Mouse (Mus musculus) lung, embryonic 15.5 days (tissue): Measurements from ENCODE around the gene Cuedc1. TPM values are rescaled to one million over a fixed set of nuclear protein-coding genes. Genes with fewer than 3 reads are reported as not detected.

Source experiments
- ATAC-seq: fragments of 200-750 bp; cut with Nextera tagmentation; 2 replicates; pipeline ENCODE4 v1.8.0; 2017; ENCODE audit warnings: moderate number of reproducible peaks, borderline replicate concordance; ENCODE audit not compliant: low FRiP score, low TSS enrichment; ENCODE audit errors: extremely low read depth
- H3K27ac ChIP-seq: fragments of 300-500 bp; sonication (generic); 2 replicates; pipeline ENCODE4 v1.5.1; 2015; ENCODE audit warnings: moderate library complexity, mild to moderate bottlenecking, inconsistent platforms
- H3K27me3 ChIP-seq: fragments of 300-500 bp; sonication (generic); 2 replicates; pipeline ENCODE4 v1.6.1; 2015; ENCODE audit warnings: inconsistent platforms
- H3K36me3 ChIP-seq: fragments of 300-500 bp; sonication (generic); 2 replicates; pipeline ENCODE4 v1.6.1; 2015; ENCODE audit warnings: inconsistent platforms
- H3K4me1 ChIP-seq: fragments of 300-500 bp; sonication (generic); 2 replicates; pipeline ENCODE4 v1.6.1; 2015; ENCODE audit warnings: inconsistent platforms
- H3K4me2 ChIP-seq: fragments of 300-500 bp; sonication (generic); 2 replicates; pipeline ENCODE4 v1.6.1; 2015; ENCODE audit warnings: inconsistent platforms, mild to moderate bottlenecking, moderate library complexity
- H3K4me3 ChIP-seq: fragments of 300-500 bp; sonication (generic); 2 replicates; pipeline ENCODE4 v1.5.1; 2015; ENCODE audit warnings: mild to moderate bottlenecking, inconsistent platforms
- H3K9ac ChIP-seq: fragments of 300-500 bp; sonication (generic); 2 replicates; pipeline ENCODE4 v1.6.1; 2015; ENCODE audit warnings: inconsistent platforms
- H3K9me3 ChIP-seq: fragments of 300-500 bp; sonication (generic); 2 replicates; pipeline ENCODE4 v1.6.1; 2016; ENCODE audit warnings: inconsistent platforms
- WGBS: fragments of 180-500 bp; shearing (Covaris S2); methylation state at CpG from one replicate; pipeline ENCODE4 v1.1.7; 2015; 5-methylcytosine and 5-hydroxymethylcytosine counted together
- polyA plus RNA-seq: library from polyadenylated mRNA; unstranded; fragments of >200 nt; fragmentation: Nextera tagmentation; extraction: Ambion mirVana; gene quantifications from 2 replicates; pipeline ENCODE4 v1.2.1, GENCODE M21; 2015

Cuedc1 gene
- polyA plus RNA-seq, 1 experiment from 2014 or later: 19.7 TPM

DNA sequence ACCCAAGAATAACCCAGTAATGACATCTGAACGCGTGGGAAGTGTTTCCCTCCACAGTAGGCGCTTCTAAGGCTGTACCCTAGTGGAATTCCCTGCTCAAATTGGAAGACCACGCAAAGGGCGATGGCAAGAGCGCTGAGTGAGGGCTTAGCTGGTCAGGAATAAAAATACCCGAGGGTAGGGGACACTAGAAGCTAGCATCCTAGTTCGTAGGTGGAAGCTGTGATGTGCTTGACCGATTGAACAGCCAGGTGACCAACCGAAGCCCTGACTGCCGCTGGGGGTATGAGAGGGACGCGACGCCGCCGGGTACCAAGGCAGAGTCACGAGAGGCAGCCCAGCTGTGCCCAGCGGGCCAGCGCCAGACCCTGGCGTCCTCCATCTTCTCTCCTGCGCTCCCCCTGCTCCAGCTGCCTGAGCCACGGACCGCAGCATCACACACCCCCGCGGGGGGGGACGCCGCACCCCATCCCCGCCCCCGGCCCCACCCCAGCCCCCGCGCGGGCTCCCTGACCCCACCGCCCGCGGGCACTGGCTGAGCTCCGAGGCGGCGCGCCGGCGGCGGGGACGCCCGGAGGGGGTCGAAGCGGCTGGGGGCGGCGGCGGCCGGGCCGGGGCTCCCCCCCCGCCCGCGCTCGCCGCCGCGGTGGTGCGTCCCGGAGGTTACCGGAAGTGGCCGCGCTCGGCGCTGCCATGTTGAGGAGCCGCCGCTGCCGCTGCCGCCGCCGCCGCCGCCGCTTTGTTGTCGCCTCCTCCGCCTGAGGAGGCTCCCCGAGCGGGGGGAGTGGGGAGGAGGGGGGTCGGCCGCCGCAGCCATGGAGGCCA is 30.1 kb upstream of the Cuedc1 start, which contains the start of gene Vezf1:
Gene Vezf1 (plus strand): TSS at position 694 of the 825 bp plus-strand sequence.
- peak; percentile 85 for ATAC-seq
- 1% methylated on average over 38 of the region's 81 CpGs for WGBS
- Histone ChIP-seq H3K9me3 (no peaks in the 10 kb centered on the region), H3K27me3 (no peaks in the 10 kb centered on the region), H3K4me2 (peak within 1 kb of the TSS; percentile 87), H3K4me1 (peaks cover 35% of the 10 kb centered on the region), H3K36me3 (no peaks in the 10 kb centered on the region), H3K27ac (peak within 1 kb of the TSS; percentile 99), H3K9ac (peak within 1 kb of the TSS; percentile 96), H3K4me3 (peak within 1 kb of the TSS; percentile 98)

DNA sequence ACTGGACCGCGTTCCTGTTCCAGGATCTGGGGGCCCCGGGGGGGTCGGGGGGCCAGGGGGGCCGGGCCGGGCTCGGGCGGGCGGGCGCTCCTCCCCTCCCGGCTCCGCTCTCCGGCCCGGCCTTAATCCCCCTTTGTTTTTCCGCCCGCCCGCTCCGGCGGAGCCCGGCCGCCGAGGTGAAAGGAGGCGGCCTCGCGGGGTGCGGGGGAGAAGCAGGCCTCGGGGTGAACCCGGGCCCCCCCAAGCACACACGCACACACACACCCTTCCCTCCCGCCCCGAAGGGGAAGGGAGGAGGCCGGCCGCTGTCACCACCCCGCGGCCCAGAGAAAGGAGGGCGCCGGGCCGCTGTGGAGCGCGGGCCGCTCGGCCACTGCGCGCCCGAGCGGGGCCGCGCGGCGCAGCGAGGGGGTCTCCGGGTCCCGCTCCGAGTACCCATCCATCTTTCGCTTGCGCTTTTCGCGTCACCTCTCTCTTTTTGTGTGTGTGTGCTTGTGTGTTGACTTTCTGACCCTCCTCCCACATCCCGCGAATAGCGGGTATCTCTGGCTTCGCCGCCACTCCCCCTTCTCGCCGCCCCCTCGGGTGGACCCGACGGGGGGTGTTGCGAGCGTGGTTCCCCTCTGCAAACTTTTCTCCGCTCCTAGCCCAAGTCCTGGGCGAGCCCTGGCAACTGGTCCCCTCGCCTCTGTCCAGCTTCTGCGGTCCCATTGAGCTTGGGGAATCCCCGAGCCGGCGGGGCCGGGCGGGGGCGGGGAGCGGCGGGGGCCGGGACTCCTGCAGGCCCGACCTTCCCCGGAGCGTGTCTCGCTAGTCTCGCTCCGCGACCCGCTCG is 29.2 kb upstream of the Cuedc1 start:
- peak; percentile 87 for ATAC-seq
- Histone ChIP-seq H3K27me3 (no peaks in the 10 kb centered on the region), H3K9me3 (no peaks in the 10 kb centered on the region), H3K4me3 (peak overlapping the region; percentile 98), H3K4me1 (peaks cover 37% of the 10 kb centered on the region), H3K4me2 (peak overlapping the region; percentile 87), H3K27ac (peak overlapping the region; percentile 99), H3K9ac (peak overlapping the region; percentile 96), H3K36me3 (peaks cover 5% of the 10 kb centered on the region)
- WGBS: under 1% methylated on average over 75 of the region's 92 CpGs

DNA sequence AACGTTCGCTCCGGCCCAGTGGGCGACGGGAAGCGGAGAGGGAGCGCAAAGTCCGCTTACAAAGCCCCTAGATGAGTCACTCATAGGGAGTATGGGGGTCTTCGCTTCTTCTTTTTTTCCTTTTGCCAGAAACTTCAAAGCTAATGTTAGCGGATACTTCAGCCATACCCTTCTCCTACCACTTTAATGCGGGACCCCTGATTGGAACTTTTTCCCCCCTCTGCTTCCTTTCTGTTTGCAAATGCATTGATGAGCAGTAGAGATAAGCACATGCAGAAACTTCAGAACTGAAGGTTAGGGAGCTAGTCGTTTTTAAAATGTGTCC is 28.6 kb upstream of the Cuedc1 start:
- Histone ChIP-seq H3K4me3 (peak overlapping the region; percentile 98), H3K9ac (peak overlapping the region; percentile 96), H3K36me3 (peaks cover 10% of the 10 kb centered on the region), H3K9me3 (no peaks in the 10 kb centered on the region), H3K27ac (peak overlapping the region; percentile 99), H3K4me2 (peak overlapping the region; percentile 87), H3K27me3 (no peaks in the 10 kb centered on the region), H3K4me1 (peaks cover 39% of the 10 kb centered on the region)
- ATAC-seq: no peak
- WGBS: 0% methylated on average over 12 of the region's 12 CpGs

DNA sequence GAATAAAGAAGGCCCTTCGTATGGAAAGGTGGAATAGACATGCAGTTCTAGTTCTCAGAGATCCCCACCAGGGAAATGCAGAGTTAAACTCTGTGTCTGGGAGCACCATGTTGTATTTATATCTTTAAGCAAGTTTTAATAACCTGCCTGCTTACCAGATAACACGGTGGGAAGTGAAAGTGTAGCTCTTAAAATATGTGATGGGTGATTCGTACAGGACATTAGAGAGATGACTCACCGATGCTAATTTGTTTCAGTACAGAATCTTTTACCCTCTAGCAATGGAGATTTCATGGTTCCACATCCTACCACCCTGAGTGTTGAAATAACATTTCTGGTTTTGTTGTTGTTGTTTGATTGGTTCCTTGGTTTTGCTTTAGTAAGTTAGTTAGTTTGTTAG is 27.5 kb upstream of the Cuedc1 start:
- no peak overlapping the region for H3K9ac ChIP-seq
- no peaks in the 10 kb centered on the region for H3K9me3 ChIP-seq
- peaks cover 20% of the 10 kb centered on the region for H3K36me3 ChIP-seq
- H3K4me3 ChIP-seq: peak overlapping the region; percentile 98
- H3K4me2 ChIP-seq: peak overlapping the region; percentile 87
- H3K27ac ChIP-seq: no peak overlapping the region
- ATAC-seq: no peak
- H3K27me3 ChIP-seq: no peaks in the 10 kb centered on the region
- peaks cover 39% of the 10 kb centered on the region for H3K4me1 ChIP-seq
- 27% methylated on average over 4 of the region's 4 CpGs for WGBS

DNA sequence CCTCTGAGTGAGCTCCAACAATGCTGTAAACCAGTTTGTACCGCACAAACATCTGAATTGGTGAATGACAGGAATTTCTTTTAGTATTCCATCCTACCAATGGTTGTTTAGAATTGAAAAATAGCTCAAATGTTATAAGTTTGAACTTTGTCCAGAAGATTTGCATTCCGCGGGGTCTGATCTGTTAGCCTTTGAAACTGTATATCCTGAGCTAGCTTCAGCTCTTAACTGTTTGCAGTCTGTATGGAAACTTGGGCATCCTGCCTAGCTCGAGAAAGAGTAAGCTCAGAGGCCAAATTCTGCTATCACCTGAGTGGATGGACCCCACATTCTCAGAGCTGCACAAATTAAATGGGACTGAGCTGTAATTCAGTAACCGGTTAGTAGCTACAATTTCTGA is 26.7 kb upstream of the Cuedc1 start:
- no peak overlapping the region for H3K9ac ChIP-seq
- 43% methylated on average over 5 of the region's 5 CpGs for WGBS
- ATAC-seq: no peak

DNA sequence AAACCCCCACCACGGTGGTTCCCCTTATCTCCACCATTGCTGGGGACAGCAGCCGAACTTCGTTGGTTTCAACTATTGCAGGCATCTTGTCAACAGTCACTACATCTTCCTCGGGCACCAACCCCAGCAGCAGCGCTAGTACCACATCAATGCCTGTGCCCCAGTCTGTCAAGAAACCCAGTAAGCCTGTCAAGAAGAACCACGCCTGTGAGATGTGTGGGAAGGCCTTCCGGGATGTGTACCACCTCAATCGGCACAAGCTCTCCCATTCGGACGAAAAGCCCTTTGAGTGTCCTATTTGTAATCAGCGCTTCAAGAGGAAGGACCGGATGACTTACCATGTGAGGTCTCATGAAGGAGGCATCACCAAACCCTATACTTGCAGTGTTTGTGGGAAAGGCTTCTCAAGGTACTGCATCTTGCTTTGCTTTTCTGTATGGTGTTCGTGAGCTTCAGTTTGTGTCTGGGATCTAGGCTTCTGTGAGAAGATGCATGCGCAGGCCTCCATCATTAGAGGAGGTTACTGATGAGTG is 24.4 kb upstream of the Cuedc1 start:
- Histone ChIP-seq H3K9me3 (no peaks in the 10 kb centered on the region), H3K4me2 (no peak overlapping the region), H3K9ac (no peak overlapping the region), H3K27ac (no peak overlapping the region), H3K36me3 (peaks cover 42% of the 10 kb centered on the region), H3K4me1 (peaks cover 29% of the 10 kb centered on the region), H3K27me3 (no peaks in the 10 kb centered on the region), H3K4me3 (no peak overlapping the region)
- ATAC-seq: no peak
- 73% methylated on average over 14 of the region's 14 CpGs for WGBS

More for the DNA sequence above, 26.7 kb upstream of the Cuedc1 start:
- H3K36me3 ChIP-seq: peaks cover 22% of the 10 kb centered on the region
- no peaks in the 10 kb centered on the region for H3K9me3 ChIP-seq
- no peaks in the 10 kb centered on the region for H3K27me3 ChIP-seq
- H3K27ac ChIP-seq: no peak overlapping the region
- peak overlapping the region; percentile 87; the same call in 1 of the 2 replicates for H3K4me2 ChIP-seq
- peaks cover 39% of the 10 kb centered on the region for H3K4me1 ChIP-seq
- no peak overlapping the region for H3K4me3 ChIP-seq

DNA sequence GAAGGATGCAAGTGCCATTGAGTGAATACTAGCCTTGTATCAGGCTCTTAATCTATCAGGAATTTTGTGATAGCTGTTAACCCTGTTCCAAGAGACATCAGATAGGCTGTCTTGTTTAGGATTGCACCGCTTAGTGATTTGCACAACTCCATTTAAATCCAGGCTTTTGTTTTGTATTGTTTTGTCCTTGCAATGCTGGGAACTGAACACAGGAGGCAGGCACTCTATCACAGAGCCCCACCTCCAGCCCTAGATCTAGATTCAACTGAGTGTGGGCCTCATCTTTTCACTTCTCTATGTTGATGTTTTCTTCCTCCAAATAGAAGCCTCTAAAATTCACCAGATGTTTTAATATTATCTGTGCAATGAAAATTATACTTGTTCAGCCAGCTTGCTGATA is 22.2 kb upstream of the Cuedc1 start:
- Histone ChIP-seq H3K9ac (no peak overlapping the region), H3K9me3 (no peaks in the 10 kb centered on the region), H3K27me3 (no peaks in the 10 kb centered on the region), H3K4me3 (no peak overlapping the region), H3K4me2 (no peak overlapping the region), H3K4me1 (peaks cover 19% of the 10 kb centered on the region), H3K27ac (no peak overlapping the region), H3K36me3 (peaks cover 64% of the 10 kb centered on the region)
- 79% methylated on average over 1 of the region's 1 CpGs for WGBS
- ATAC-seq: no peak

DNA sequence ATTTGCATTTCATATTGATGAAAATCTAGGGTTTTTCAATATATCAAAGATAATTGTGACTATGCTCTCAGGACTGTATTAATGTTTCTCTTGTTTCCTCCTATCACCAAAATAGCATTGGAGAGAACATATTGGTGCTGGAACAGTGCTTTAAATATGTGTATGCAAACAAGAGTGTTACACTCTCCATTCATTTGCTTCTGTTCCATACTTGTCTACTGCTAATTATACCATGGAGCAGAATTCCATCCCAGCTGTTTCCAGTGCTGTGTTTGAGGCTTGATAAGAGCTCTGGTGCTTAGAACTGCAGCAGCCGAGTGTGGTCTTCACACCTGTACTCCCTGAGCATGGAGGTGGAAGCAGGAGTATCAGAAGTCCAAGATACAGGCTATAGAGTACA is 21.5 kb upstream of the Cuedc1 start:
- Histone ChIP-seq H3K9me3 (no peaks in the 10 kb centered on the region), H3K4me1 (peaks cover 12% of the 10 kb centered on the region), H3K4me2 (no peak overlapping the region), H3K4me3 (no peak overlapping the region), H3K9ac (no peak overlapping the region), H3K27me3 (no peaks in the 10 kb centered on the region), H3K27ac (no peak overlapping the region), H3K36me3 (peaks cover 71% of the 10 kb centered on the region)
- WGBS: 66% methylated on average over 1 of the region's 1 CpGs
- no peak for ATAC-seq

DNA sequence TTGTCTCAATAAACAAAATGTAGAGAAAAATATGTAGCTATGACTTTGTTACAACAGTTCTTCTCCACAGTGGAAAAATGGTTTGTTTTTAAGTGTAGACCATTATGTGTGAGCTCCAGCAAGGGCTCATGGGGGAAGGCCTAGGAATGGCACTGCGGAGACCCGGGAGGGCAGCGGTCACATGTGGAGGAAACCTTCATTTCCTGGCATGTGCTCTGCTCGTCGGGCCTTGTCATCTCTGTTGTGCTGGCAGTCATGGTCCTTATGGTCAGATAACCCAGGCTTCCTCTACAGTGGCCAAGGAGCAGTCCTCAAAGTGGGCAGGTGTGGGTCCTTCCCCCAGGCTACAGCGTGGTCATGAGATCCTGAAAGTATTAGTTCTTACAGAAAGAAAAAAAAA is 14.2 kb upstream of the Cuedc1 start:
- Histone ChIP-seq H3K4me1 (peaks cover 14% of the 10 kb centered on the region), H3K27ac (no peak overlapping the region), H3K4me3 (no peak overlapping the region), H3K9ac (no peak overlapping the region), H3K27me3 (no peaks in the 10 kb centered on the region), H3K36me3 (peaks cover 42% of the 10 kb centered on the region), H3K4me2 (no peak overlapping the region), H3K9me3 (no peaks in the 10 kb centered on the region)
- 66% methylated on average over 6 of the region's 6 CpGs for WGBS
- ATAC-seq: no peak

DNA sequence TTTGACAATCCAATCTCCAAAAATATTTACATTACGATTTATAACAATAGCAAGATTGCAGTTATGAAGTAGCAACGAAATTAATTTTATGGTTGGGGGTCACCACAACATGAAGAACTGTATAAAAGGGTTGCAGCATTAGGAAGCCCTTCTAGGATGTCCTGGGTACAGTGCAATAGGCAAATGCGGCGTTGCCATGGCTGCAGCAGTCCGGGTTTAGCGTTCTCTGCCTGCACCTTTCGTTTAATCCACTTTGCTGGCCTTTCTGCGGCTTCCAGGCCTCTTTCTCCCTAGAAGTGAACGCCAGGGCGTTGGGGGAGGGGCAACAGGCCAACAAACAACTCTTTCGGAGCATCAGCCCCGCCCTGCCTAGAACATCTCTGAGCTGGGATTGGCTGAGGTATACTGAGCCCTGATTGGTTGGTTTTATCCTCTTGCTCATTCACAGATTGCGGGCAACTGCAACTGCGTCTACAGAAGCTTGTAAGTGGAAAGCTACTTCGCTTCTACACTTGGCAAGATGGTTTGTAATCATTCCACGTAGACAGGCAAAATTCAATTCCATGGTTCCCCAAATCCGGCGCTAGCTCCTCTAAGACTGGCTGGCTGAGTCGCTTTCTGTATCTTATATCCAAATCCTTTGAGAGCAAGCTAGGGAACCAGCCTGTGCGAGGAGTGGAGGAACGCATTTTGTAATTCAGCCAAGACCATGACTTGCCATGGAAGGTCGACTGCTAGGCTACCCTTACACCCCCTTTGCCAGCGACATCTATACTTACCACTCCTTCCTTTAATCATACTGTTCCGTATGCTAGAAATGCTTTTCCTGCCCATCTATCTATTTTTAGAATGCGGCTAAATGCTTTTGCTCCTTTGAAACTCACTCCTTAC is 10.9 kb upstream of the Cuedc1 start:
- no peaks in the 10 kb centered on the region for H3K9me3 ChIP-seq
- H3K4me2 ChIP-seq: peak overlapping the region; percentile 68
- peak; percentile 96 for ATAC-seq
- peak overlapping the region; percentile 24; the same call in 1 of the 2 replicates for H3K9ac ChIP-seq
- no peaks in the 10 kb centered on the region for H3K27me3 ChIP-seq
- H3K36me3 ChIP-seq: peaks cover 10% of the 10 kb centered on the region
- peaks cover 14% of the 10 kb centered on the region for H3K4me1 ChIP-seq
- H3K27ac ChIP-seq: peak overlapping the region; percentile 54
- 5% methylated on average over 25 of the region's 25 CpGs for WGBS
- H3K4me3 ChIP-seq: peak overlapping the region; percentile 35

DNA sequence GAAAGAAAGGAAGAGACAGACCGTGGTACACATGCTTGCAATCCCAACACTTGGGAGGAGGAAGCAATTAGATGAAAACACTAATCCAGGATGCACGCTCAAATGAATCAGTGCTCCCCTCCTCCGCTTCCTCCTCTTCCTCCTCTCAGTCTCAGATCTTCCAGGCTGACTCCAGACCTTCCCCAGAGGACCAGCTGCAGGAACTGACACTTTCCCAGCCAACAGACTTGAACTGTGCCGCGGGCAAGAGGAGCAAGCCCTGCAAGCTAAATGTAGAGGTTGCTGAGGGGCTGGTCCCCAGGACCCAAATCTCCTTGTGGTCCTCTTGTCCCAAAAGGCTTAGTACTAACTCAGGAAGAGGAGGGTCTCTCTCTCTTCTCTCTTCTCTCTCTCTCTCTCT is 8.7 kb upstream of the Cuedc1 start:
- WGBS: 48% methylated on average over 5 of the region's 5 CpGs
- ATAC-seq: no peak

More for the DNA sequence above, 8.7 kb upstream of the Cuedc1 start:
- Histone ChIP-seq H3K4me2 (no peak overlapping the region), H3K9ac (no peak overlapping the region), H3K4me1 (peaks cover 14% of the 10 kb centered on the region), H3K36me3 (no peaks in the 10 kb centered on the region; the same call in 1 of the 2 replicates), H3K4me3 (no peak overlapping the region), H3K9me3 (no peaks in the 10 kb centered on the region), H3K27me3 (no peaks in the 10 kb centered on the region), H3K27ac (no peak overlapping the region)
